Mouse (Mus musculus) spleen, postnatal 4 days (tissue): ENCODE measurements around the gene Zfp771.
"Not testable (repeated sequence)": the region's sequence is repeated elsewhere in the genome, so short reads cannot be mapped to it uniquely, and the experiment has no call there.

Experiments used
- DNase-seq, 2 experiments: peaks; one replicate each; pipeline ENCODE4 v3.0.0; 2022; ENCODE audit warnings: low spot score in 2 of 2

The Zfp771 gene

GRCm38 (mm10) chr7:127217901-127218642 lies 26.0 kb upstream of the Zfp771 start:
- peak in 1 of 2 experiments; percentile 57 for DNase-seq

- DNase-seq = no peak
These were observed 25.4 kb upstream of the Zfp771 start for GRCm38 (mm10) chr7:127218670-127219069.

GRCm38 (mm10) chr7:127220440-127220839 lies 23.6 kb upstream of the Zfp771 start:
- no peak for DNase-seq

- DNase-seq = no peak
These were observed 21.0 kb upstream of the Zfp771 start for GRCm38 (mm10) chr7:127223106-127223505.

GRCm38 (mm10) chr7:127223515-127224478 lies 20.3 kb upstream of the Zfp771 start:
- DNase-seq = no peak

- DNase-seq = no peak
These were observed 19.5 kb upstream of the Zfp771 start for GRCm38 (mm10) chr7:127224616-127225015.

- no peak for DNase-seq
These were observed 18.7 kb upstream of the Zfp771 start for GRCm38 (mm10) chr7:127225147-127225995.

- DNase-seq = peak; percentile 89 to 95
These were observed 15.3 kb upstream of the Zfp771 start for GRCm38 (mm10) chr7:127228615-127229303.

- no peak for DNase-seq
These were observed 12.7 kb upstream of the Zfp771 start for GRCm38 (mm10) chr7:127231376-127231775.

- no peak for DNase-seq
These were observed 12.1 kb upstream of the Zfp771 start for GRCm38 (mm10) chr7:127231826-127232621.

- peak; percentile 78 to 91 for DNase-seq
These were observed 11.3 kb upstream of the Zfp771 start, which contains the start of the genes Zfp553 and Sept1 for GRCm38 (mm10) chr7:127232622-127233367. TSS of gene Zfp553 (plus strand) at chr7:127233061. TSS of gene Sept1 (minus strand) at chr7:127233130.

GRCm38 (mm10) chr7:127233368-127233749 lies 10.7 kb upstream of the Zfp771 start:
- no peak for DNase-seq

- DNase-seq = no peak
These were observed 10.3 kb upstream of the Zfp771 start for GRCm38 (mm10) chr7:127233765-127234164.

- no peak for DNase-seq
These were observed 9.3 kb upstream of the Zfp771 start for GRCm38 (mm10) chr7:127234777-127235176.

GRCm38 (mm10) chr7:127243361-127243867 lies 660 bp upstream of the Zfp771 start:
- no peak for DNase-seq

GRCm38 (mm10) chr7:127244658-127245510 lies 810 bp downstream of the Zfp771 start:
- DNase-seq = no peak

GRCm38 (mm10) chr7:127250511-127250910 lies 6.4 kb downstream of the Zfp771 start:
- not testable (repeated sequence) for DNase-seq

- no peak for DNase-seq
These were observed 8.3 kb downstream of the Zfp771 start for GRCm38 (mm10) chr7:127252414-127252813.
